Mouse (Mus musculus) hindbrain, embryonic 15.5 days (tissue): ENCODE results near the gene Slc5a9. TPM values are rescaled to one million over a fixed set of nuclear protein-coding genes. Genes with fewer than 3 reads are reported as not detected.

Experiments
- ATAC-seq: fragments of 200-750 bp; cut with Nextera tagmentation; 2 replicates; pipeline ENCODE4 v1.8.0; 2017; ENCODE audit warnings: low read depth, moderate number of reproducible peaks, moderate TSS enrichment; ENCODE audit not compliant: low FRiP score
- H3K27ac ChIP-seq: fragments of 300-500 bp; sonication (generic); replicated peaks from 2 replicates; pipeline ENCODE4 v1.5.1; 2015; ENCODE audit warnings: mild to moderate bottlenecking, inconsistent platforms
- H3K27me3 ChIP-seq: fragments of 300-500 bp; sonication (generic); 2 replicates; pipeline ENCODE4 v1.6.1; 2015; ENCODE audit warnings: control low read depth, inconsistent platforms
- H3K36me3 ChIP-seq: fragments of 300-500 bp; sonication (generic); 2 replicates; pipeline ENCODE4 v1.6.1; 2015; ENCODE audit warnings: control low read depth, inconsistent platforms
- H3K4me1 ChIP-seq: fragments of 300-500 bp; sonication (generic); replicated peaks from 2 replicates; pipeline ENCODE4 v1.6.1; 2015; ENCODE audit warnings: control low read depth, inconsistent platforms
- H3K4me2 ChIP-seq: fragments of 300-500 bp; sonication (generic); 2 replicates; pipeline ENCODE4 v1.6.1; 2015; ENCODE audit warnings: moderate library complexity, mild to moderate bottlenecking, inconsistent platforms
- H3K4me3 ChIP-seq: fragments of 300-500 bp; sonication (generic); 2 replicates; pipeline ENCODE4 v1.5.1; 2015; ENCODE audit warnings: mild to moderate bottlenecking, inconsistent platforms
- H3K9ac ChIP-seq: fragments of 300-500 bp; sonication (generic); 2 replicates; pipeline ENCODE4 v1.6.1; 2015; ENCODE audit warnings: inconsistent platforms
- H3K9me3 ChIP-seq: fragments of 300-500 bp; sonication (generic); 2 replicates; pipeline ENCODE4 v1.6.1; 2016; ENCODE audit warnings: control low read depth, inconsistent platforms
- WGBS: fragments of 180-500 bp; shearing (Covaris S2); methylation state at CpG from one replicate; pipeline ENCODE4 v1.1.7; 2015; 5-methylcytosine and 5-hydroxymethylcytosine counted together
- polyA plus RNA-seq: library from polyadenylated mRNA; unstranded; fragments of >200 nt; fragmentation: Nextera tagmentation; extraction: Ambion mirVana; gene quantifications from 2 replicates; pipeline ENCODE4 v1.2.1, GENCODE M21; 2015

Gene Slc5a9
- polyA plus RNA-seq, 1 experiment from 2014 or later: 0.22 TPM

DNA sequence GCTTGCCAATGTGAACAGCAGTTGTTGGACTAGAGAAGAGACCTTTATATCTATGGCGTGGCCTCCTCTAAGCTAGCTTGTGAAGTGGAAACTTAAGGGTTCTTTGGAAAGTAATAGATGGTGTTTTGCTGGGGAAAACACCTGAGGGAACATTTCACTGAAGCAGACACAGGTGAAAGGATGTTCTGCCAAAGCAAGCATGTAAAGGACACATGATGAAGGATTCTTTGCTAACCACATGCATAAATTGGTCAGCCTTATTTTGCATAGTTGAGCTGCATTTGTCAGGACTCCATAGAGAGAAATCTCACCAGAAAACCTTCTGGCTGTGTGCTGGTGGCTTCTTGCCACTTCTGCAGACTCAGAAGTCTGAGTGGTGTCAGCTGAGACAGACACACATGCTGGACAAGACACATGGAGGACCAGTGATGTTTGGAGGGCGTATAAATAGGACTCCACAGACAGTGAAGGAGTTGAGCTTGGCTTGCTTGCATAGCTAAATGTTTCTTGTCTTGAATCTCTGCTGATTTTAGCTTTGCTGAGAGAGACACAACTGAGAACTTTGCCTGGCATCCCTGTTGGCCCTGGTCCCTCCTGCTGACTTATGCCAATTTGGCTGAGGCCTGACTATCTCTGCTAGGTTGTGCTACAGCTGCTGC is 34.8 kb downstream of the Slc5a9 start:
- H3K9me3 ChIP-seq: no peaks in the 10 kb centered on the region
- ATAC-seq: no peak
- H3K36me3 ChIP-seq: no peaks in the 10 kb centered on the region
- H3K9ac ChIP-seq: no peak overlapping the region
- no peak overlapping the region for H3K27ac ChIP-seq
- no peaks in the 10 kb centered on the region for H3K4me1 ChIP-seq
- H3K4me3 ChIP-seq: no peak overlapping the region
- H3K4me2 ChIP-seq: no peak overlapping the region
- H3K27me3 ChIP-seq: no peaks in the 10 kb centered on the region
- WGBS: 91% methylated on average over 2 of the region's 2 CpGs

DNA sequence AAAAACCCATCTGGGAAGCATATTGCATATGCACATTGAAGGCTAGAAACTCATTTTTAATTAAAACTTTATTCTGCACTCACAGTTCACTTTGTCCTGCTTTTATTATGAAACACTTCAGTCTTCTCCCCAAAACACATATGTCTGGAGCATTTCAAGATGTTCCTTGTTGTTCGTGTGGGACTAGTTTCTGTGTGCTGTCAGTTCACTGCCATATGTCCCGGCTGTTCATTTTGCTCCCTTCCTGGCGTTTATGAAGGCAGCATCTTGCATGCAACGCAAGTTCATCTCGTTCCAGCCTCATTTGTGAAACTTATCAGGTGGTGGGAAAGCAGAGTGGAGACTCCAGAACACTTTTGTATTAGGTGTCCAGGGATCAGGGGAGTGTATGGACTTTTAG is 36.0 kb downstream of the Slc5a9 start:
- Histone ChIP-seq H3K4me2 (no peak overlapping the region), H3K4me1 (no peaks in the 10 kb centered on the region), H3K27ac (no peak overlapping the region), H3K36me3 (no peaks in the 10 kb centered on the region), H3K9ac (no peak overlapping the region), H3K27me3 (no peaks in the 10 kb centered on the region), H3K4me3 (no peak overlapping the region), H3K9me3 (no peaks in the 10 kb centered on the region)
- WGBS: 90% methylated on average over 5 of the region's 5 CpGs
- no peak for ATAC-seq

DNA sequence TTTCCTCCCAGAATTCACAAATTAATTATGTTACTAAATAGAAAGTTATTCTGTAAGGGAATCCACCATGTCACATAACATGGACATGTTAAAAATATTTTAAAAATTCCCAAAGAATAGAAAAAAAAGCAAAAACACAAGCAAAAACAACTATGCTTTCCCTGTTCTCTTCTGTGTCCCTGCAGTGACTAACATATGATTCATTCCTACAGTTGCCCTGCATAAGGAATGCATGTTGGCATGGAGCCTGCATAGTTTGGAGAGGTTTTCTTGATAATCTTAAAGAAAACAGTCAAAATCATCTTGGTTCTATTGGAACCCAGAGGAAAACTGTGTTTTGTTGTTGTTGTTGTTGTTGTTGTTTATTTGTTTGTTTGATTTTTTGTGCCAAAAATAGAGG is 50.1 kb downstream of the Slc5a9 start:
- Histone ChIP-seq H3K4me2 (no peak overlapping the region), H3K9me3 (no peaks in the 10 kb centered on the region), H3K4me3 (no peak overlapping the region), H3K27ac (no peak overlapping the region), H3K27me3 (no peaks in the 10 kb centered on the region), H3K36me3 (no peaks in the 10 kb centered on the region), H3K4me1 (no peaks in the 10 kb centered on the region), H3K9ac (no peak overlapping the region)
- no peak for ATAC-seq

DNA sequence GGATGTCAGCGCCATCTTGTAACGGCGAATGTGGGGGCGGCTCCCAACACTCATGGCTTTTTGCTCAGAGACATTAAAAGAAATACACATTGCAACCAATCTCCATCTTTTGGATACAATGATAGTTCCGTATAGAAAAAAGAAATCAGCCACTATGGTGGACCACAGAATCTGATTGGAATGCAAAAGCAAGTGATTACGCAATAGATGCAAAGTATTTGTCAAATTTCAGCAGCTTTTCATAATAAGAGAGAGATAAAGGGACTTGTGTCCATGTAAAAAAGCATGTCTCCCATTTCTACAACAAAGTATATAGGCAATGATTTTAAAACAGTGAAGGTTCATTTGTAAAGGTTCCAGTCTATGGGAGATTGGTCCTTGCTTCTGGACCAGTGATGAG is 63.8 kb downstream of the Slc5a9 start:
- WGBS: 95% methylated on average over 6 of the region's 6 CpGs
- H3K4me2 ChIP-seq: no peak overlapping the region

More for the DNA sequence above, 63.8 kb downstream of the Slc5a9 start:
- no peaks in the 10 kb centered on the region for H3K9me3 ChIP-seq
- H3K9ac ChIP-seq: no peak overlapping the region
- no peaks in the 10 kb centered on the region for H3K36me3 ChIP-seq
- H3K27me3 ChIP-seq: no peaks in the 10 kb centered on the region
- no peak for ATAC-seq
- no peak overlapping the region for H3K4me3 ChIP-seq
- no peaks in the 10 kb centered on the region for H3K4me1 ChIP-seq
- H3K27ac ChIP-seq: no peak overlapping the region

Other genes with a start within 250 kb of the Slc5a9 start
- 17.1 and 17.9 TPM in 2 replicates for gene Spata6, start 182.9 kb downstream of the Slc5a9 start, polyA plus RNA-seq
- not detected in 2 replicates for gene Skint8, start 16.5 kb upstream of the Slc5a9 start, polyA plus RNA-seq
- not detected in 2 replicates for gene Skint7, start 70.0 kb upstream of the Slc5a9 start, polyA plus RNA-seq
- gene Skint1, start 103.4 kb upstream of the Slc5a9 start, polyA plus RNA-seq: not detected in 2 replicates
- not detected in 2 replicates for gene Skint4, start 169.1 kb upstream of the Slc5a9 start, polyA plus RNA-seq